Mouse (Mus musculus): ENCODE data around the gene Prdm15. TPM values are rescaled to one million over a fixed set of nuclear protein-coding genes. Genes with fewer than 3 reads are reported as not detected.

The Prdm15 gene
- polyA plus RNA-seq (2015; fragmentation: Nextera tagmentation; extraction: Ambion mirVana): 8.6 and 9.1 TPM in 2 replicates

DNA sequence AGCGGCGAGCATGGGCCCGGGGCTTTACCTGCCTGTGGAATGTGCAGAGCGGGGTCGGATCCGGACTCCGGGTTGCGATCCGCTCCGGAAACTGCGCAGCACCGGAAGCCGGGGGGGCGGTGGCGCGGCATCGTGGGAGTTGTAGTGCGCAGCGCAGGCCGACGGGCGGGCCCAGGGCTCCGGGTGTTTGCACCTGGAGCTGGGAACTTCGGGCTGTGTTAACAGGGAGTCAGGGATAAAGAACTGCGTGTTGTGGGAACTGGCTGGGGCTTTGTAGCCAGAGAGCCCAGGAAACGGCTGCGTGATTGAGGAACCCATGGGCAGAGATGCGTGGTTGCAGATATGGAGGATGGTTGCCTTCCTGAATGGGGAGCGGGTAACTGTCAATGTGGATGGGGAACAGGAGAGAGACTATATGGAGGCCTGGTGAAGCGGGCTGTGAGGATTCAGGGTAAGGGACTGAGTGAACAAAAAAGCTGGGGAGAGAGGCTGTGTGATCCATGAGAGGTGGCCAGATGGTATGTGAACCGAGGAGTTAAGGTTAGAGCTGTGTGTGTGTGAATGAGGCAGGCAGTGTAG is at the start of gene Prdm15:
Gene Prdm15 (minus strand): TSS at position 110 of the 579 bp plus-strand sequence.
- H3K9ac ChIP-seq: peak within 1 kb of the TSS; percentile 100
- H3K36me3 ChIP-seq: no peaks in the 10 kb centered on the region
- H3K27ac ChIP-seq: peak within 1 kb of the TSS; percentile 99
- peak; percentile 88 for ATAC-seq (ENCODE audit: insufficient read depth, low FRiP score, low read depth)
- 0 out of 2 replicates have a peak, but pooled peaks cover 6% of the 10 kb centered on the region for H3K4me1 ChIP-seq
- under 1% methylated on average over 31 of the region's 31 CpGs for whole genome bisulfite sequencing
- no peaks in the 10 kb centered on the region for H3K9me3 ChIP-seq
- H3K4me2 ChIP-seq: peak within 1 kb of the TSS; percentile 64
- no peaks in the 10 kb centered on the region for H3K27me3 ChIP-seq (replicated peaks)
- peak within 1 kb of the TSS; percentile 94 for H3K4me3 ChIP-seq (replicated peaks)

DNA sequence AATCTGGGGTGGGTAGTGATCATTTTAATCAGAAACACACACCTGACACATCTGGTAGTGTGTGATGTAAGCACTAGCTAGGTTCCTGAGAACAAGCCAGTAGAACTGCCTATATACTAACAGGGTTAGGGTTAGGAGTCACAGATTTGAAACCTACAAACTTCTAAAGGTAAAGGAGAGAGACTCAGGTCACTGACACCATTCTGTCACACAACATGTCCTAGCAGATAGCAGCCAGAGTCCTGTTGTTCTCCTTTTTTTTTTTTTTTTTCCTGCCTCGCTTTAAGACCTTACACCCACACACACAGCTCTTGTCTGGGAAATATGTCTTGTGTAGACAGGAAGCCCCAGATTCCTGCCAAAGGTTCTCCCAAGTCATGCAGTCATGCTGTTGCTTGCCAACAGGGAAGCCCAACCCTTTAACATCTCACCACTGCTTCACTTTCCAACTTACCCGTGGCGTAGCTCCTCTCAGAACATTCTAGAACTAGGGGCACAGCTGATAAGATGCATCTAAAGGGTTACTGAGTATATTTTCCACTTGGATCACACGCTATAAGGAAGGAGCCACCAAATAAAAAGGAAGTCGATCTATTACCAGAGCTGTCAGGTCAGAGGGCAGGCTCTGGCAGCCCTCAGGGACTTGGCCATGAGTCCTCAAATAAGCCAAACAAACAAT is 45.8 kb upstream of the Prdm15 start:
- 45% methylated on average over 5 of the region's 5 CpGs for WGBS
- Histone ChIP-seq H3K4me2 (no peak overlapping the region), H3K27me3 (replicated peaks) (no peaks in the 10 kb centered on the region), H3K9ac (no peak overlapping the region), H3K36me3 (no peaks in the 10 kb centered on the region), H3K9me3 (no peaks in the 10 kb centered on the region), H3K4me1 (peaks cover 2% of the 10 kb centered on the region; the same call in 1 of the 2 replicates), H3K4me3 (replicated peaks) (no peak overlapping the region), H3K27ac (no peak overlapping the region)
- ATAC-seq (ENCODE audit: insufficient read depth, low FRiP score, low read depth): peak; percentile 39; the same call in 1 of the 2 replicates

DNA sequence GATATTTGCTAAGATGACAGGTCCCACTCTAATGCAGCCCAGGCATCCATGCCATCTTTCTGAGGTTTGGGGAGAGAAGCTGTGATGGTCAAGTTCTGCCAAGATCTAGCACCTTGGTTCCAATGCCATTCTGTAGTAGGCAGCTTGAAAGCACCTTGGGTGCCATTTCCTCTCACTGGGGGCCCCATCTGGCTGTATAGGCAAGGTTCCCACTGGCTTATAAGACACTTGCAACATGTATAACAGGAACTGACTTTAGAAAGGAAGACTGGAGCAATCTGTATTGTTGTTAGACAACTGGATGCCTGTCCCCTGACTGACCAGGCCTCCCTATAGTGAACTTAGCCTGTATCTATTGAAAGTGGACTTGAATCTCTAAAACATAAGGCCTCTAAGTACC is 36.1 kb upstream of the Prdm15 start:
- no peak overlapping the region for H3K9ac ChIP-seq
- ATAC-seq (ENCODE audit: insufficient read depth, low FRiP score, low read depth): no peak
- no peaks in the 10 kb centered on the region for H3K9me3 ChIP-seq
- H3K4me1 ChIP-seq: no peaks in the 10 kb centered on the region
- no peak overlapping the region for H3K4me3 ChIP-seq (replicated peaks)
- H3K27me3 ChIP-seq (replicated peaks): no peaks in the 10 kb centered on the region
- H3K36me3 ChIP-seq: peaks cover 13% of the 10 kb centered on the region; the same call in 1 of the 2 replicates
- no peak overlapping the region for H3K4me2 ChIP-seq
- no peak overlapping the region for H3K27ac ChIP-seq

DNA sequence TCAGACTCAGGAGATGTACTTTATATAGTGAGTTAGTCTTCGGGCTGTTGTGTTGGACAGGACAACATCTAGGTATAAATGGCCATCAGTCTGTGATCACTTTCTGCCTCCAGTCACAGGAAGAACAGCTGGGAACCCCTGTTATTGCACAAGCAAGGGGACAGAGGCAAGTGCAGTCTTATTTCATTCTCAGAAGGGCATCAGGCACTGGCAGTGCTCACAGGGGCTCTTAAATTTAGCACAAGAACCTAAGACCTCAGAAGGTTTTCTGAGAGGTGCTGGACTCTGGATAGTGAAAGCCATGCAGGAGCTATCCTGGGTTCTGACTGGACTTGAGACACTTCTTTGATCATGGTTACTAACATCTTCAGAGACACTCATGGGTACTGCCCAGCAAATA is 32.0 kb upstream of the Prdm15 start:
- Histone ChIP-seq H3K4me2 (no peak overlapping the region), H3K27ac (no peak overlapping the region), H3K9me3 (no peaks in the 10 kb centered on the region), H3K36me3 (peaks cover 6% of the 10 kb centered on the region; the same call in 1 of the 2 replicates), H3K4me1 (no peaks in the 10 kb centered on the region), H3K9ac (no peak overlapping the region), H3K4me3 (replicated peaks) (no peak overlapping the region), H3K27me3 (replicated peaks) (no peaks in the 10 kb centered on the region)
- WGBS: 98% methylated on average over 1 of the region's 1 CpGs
- no peak for ATAC-seq (ENCODE audit: insufficient read depth, low FRiP score, low read depth)

GRCm38 (mm10) chr16:97882891-97883290 is 31.2 kb upstream of the Prdm15 start:
- H3K27ac ChIP-seq: no peak overlapping the region
- H3K27me3 ChIP-seq (replicated peaks): no peaks in the 10 kb centered on the region
- no peak overlapping the region for H3K9ac ChIP-seq
- no peak overlapping the region for H3K4me2 ChIP-seq
- no peak for ATAC-seq (ENCODE audit: insufficient read depth, low FRiP score, low read depth)
- no peak overlapping the region for H3K4me3 ChIP-seq (replicated peaks)
- no peaks in the 10 kb centered on the region for H3K9me3 ChIP-seq
- no peaks in the 10 kb centered on the region for H3K4me1 ChIP-seq
- H3K36me3 ChIP-seq: peaks cover 6% of the 10 kb centered on the region

- Histone ChIP-seq H3K4me1 (no peaks in the 10 kb centered on the region), H3K36me3 (peaks cover 14% of the 10 kb centered on the region), H3K9me3 (no peaks in the 10 kb centered on the region), H3K4me3 (replicated peaks) (no peak overlapping the region), H3K27me3 (replicated peaks) (no peaks in the 10 kb centered on the region), H3K27ac (no peak overlapping the region), H3K9ac (no peak overlapping the region), H3K4me2 (no peak overlapping the region)
- WGBS: 68% methylated on average over 1 of the region's 1 CpGs
- no peak for ATAC-seq (ENCODE audit: insufficient read depth, low FRiP score, low read depth)
Observed at GRCm38 (mm10) chr16:97879134-97879533, 27.5 kb upstream of the Prdm15 start.

- Histone ChIP-seq H3K27me3 (replicated peaks) (no peaks in the 10 kb centered on the region), H3K4me1 (no peaks in the 10 kb centered on the region), H3K9me3 (no peaks in the 10 kb centered on the region), H3K4me2 (no peak overlapping the region), H3K4me3 (replicated peaks) (no peak overlapping the region), H3K27ac (no peak overlapping the region), H3K9ac (no peak overlapping the region), H3K36me3 (peaks cover 22% of the 10 kb centered on the region)
- 92% methylated on average over 3 of the region's 3 CpGs for WGBS
- no peak for ATAC-seq (ENCODE audit: insufficient read depth, low FRiP score, low read depth)
Observed at GRCm38 (mm10) chr16:97877502-97877901, 25.9 kb upstream of the Prdm15 start.

- H3K27me3 ChIP-seq (replicated peaks): no peaks in the 10 kb centered on the region
- H3K9me3 ChIP-seq: no peaks in the 10 kb centered on the region
- H3K4me1 ChIP-seq: no peaks in the 10 kb centered on the region
- ATAC-seq (ENCODE audit: insufficient read depth, low FRiP score, low read depth): no peak
- WGBS: 87% methylated on average over 4 of the region's 4 CpGs
- no peak overlapping the region for H3K4me3 ChIP-seq (replicated peaks)
- no peak overlapping the region for H3K9ac ChIP-seq
- peaks cover 22% of the 10 kb centered on the region for H3K36me3 ChIP-seq
- no peak overlapping the region for H3K27ac ChIP-seq
- no peak overlapping the region for H3K4me2 ChIP-seq
Observed at GRCm38 (mm10) chr16:97875101-97875500, 23.5 kb upstream of the Prdm15 start.

- ATAC-seq (ENCODE audit: insufficient read depth, low FRiP score, low read depth): no peak
- no peaks in the 10 kb centered on the region for H3K4me1 ChIP-seq
- H3K27me3 ChIP-seq (replicated peaks): no peaks in the 10 kb centered on the region
- H3K27ac ChIP-seq: no peak overlapping the region
- no peaks in the 10 kb centered on the region for H3K9me3 ChIP-seq
- WGBS: 61% methylated on average over 1 of the region's 1 CpGs
- peaks cover 25% of the 10 kb centered on the region for H3K36me3 ChIP-seq
- H3K4me2 ChIP-seq: no peak overlapping the region
- H3K4me3 ChIP-seq (replicated peaks): no peak overlapping the region
- H3K9ac ChIP-seq: no peak overlapping the region
Observed at GRCm38 (mm10) chr16:97874376-97874775, 22.7 kb upstream of the Prdm15 start.

- Histone ChIP-seq H3K27ac (no peak overlapping the region), H3K9ac (no peak overlapping the region), H3K36me3 (peaks cover 33% of the 10 kb centered on the region), H3K4me3 (replicated peaks) (no peak overlapping the region), H3K27me3 (replicated peaks) (no peaks in the 10 kb centered on the region), H3K9me3 (no peaks in the 10 kb centered on the region), H3K4me2 (no peak overlapping the region), H3K4me1 (no peaks in the 10 kb centered on the region)
- 82% methylated on average over 5 of the region's 5 CpGs for WGBS
- no peak for ATAC-seq (ENCODE audit: insufficient read depth, low FRiP score, low read depth)
Observed at GRCm38 (mm10) chr16:97872657-97873056, 21.0 kb upstream of the Prdm15 start.

DNA sequence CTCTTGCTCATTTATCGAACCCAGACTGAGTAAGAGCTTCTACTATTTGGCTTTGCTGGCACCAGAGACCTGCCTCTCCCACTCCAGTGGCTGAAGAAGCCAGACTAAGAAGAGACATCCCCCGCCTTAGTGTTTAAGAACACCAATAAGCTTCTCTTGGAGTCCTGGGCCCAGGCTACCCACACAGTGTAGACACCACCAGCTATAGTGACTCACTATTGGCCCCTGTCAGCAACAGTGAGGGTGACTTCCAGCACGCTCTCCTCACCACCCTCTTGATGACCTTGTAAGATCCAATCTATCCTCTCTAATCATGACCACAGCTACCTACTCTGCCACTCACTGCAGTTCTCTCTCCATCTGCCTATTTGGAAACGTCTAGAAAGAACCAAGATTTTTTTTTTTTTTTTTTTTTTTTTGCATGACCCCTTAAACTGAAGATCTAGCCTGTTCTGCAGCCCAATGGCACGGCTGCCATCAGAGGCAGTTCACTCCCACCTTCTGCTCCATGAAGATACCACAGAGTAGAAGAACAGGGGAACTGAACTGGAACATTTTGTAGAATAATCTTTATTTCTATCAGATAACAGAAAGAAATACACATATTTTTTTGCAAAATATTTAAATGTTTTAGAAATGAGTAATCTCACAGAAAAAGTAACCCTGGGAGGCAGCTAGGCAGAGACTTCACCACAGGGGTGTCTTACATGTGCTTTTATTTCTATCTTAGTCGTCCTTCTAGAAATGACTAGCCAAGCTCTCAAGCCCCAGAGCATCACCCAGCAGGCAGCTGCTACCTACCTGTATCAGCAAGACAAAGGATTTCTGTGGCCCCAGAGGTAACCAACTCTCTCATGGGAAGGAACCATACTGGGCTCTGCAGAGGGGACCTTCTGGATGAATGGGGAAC is 17.8 kb upstream of the Prdm15 start:
- peaks cover 27% of the 10 kb centered on the region for H3K36me3 ChIP-seq
- no peak for ATAC-seq (ENCODE audit: insufficient read depth, low FRiP score, low read depth)
- H3K9ac ChIP-seq: no peak overlapping the region
- WGBS: 73% methylated on average over 6 of the region's 6 CpGs
- H3K27ac ChIP-seq: no peak overlapping the region
- no peaks in the 10 kb centered on the region for H3K27me3 ChIP-seq (replicated peaks)
- no peak overlapping the region for H3K4me2 ChIP-seq
- no peaks in the 10 kb centered on the region for H3K4me1 ChIP-seq
- no peaks in the 10 kb centered on the region for H3K9me3 ChIP-seq
- no peak overlapping the region for H3K4me3 ChIP-seq (replicated peaks)

DNA sequence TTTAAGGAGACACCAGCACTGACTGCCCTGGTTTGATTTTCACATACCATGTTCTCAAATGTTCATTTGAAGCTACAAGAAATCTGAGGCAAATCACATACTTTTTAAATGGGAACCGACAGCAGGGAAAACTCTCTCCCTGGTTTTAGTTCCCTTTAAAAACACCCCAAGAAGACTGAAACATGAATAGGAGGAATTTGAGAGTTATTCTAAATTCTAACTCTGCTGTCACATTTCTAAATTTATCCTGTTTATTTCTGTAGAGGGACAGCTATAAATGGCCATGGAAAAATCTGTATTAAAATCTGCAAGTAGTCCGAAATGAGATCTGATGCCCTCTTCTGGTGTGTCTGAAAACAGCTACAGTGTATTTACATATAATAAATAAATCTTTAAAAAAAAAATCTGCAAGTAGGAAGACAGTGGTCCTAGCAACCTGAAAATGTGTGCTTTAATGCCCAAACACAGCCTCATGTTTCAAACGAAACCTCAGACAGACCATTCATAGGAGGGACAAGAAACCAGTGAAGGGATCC is 12.3 kb upstream of the Prdm15 start:
- H3K9ac ChIP-seq: no peak overlapping the region
- no peaks in the 10 kb centered on the region for H3K4me1 ChIP-seq
- no peak for ATAC-seq (ENCODE audit: insufficient read depth, low FRiP score, low read depth)
- H3K9me3 ChIP-seq: no peaks in the 10 kb centered on the region
- 80% methylated on average over 3 of the region's 3 CpGs for WGBS
- no peak overlapping the region for H3K27ac ChIP-seq
- peaks cover 15% of the 10 kb centered on the region for H3K36me3 ChIP-seq
- H3K4me2 ChIP-seq: no peak overlapping the region
- no peak overlapping the region for H3K4me3 ChIP-seq (replicated peaks)
- H3K27me3 ChIP-seq (replicated peaks): no peaks in the 10 kb centered on the region

Data from stomach, embryonic 15.5 days (tissue).